Mouse (Mus musculus) Muller cell, postnatal 12 days (primary cell): Measurements from ENCODE around the gene Mcm3ap.
A peak's percentile ranks its signal among the peaks of the same experiment; 100 is the strongest.

Experiments used
- DNase-seq: peaks from one replicate; pipeline ENCODE4 v3.0.0-alpha.2; 2015; ENCODE audit errors: inconsistent ontology term

Mcm3ap gene

GRCm38 (mm10) chr10:76495501-76495900 is 26.8 kb downstream of the Mcm3ap start:
- DNase-seq = no peak

- DNase-seq = no peak
These were observed 27.6 kb downstream of the Mcm3ap start for GRCm38 (mm10) chr10:76496366-76496765.

DNA sequence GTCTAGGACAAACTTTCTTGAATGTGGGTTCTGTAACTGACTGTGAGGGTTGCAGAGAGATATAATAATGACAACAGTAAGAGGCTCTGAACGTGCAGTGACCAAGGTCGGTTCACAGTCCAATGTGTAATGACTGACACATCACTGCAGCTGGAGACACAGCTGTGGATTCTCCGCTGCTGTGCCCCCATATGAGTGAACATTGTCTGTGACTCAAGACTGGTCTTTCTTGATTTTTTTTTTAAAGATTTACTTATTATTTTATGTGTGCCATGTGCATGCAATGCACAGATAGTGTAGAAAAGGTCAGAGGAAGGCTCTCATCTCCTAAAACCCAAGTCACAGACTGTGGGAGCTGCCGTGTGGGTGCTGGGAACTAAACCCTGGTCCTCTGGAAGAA is 28.8 kb downstream of the Mcm3ap start:
- no peak for DNase-seq

DNA sequence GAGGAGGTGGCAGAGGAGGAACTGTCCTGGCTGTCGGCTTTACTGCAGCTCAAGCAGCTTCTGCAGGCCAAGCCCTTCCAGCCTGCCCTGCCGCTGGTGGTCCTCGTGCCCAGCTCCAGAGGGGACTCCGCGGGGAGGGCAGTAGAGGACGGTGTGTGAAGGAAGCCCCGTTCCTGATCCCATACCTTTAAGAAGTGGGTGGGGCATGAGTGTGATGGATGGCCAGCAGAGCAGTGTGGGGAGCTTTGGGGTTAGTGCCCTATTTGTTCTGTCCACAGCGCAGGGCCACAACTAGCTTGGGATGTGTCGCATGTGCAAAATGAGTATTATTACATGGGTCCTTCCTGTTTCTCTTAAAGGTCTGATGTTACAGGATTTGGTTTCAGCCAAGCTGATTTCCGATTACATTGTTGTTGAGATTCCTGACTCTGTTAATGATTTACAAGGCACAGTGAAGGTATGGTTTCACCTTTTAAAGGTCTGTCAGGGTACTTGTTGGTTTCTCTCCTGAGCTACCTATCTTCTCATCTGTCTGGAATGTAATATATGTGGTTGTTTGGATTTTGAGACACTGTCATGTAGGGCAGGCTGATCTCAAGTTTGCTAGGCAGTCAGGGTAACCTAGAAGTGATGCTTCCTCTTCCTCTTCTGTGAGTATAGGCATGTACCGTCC is 35.7 kb downstream of the Mcm3ap start:
- no peak for DNase-seq

DNA sequence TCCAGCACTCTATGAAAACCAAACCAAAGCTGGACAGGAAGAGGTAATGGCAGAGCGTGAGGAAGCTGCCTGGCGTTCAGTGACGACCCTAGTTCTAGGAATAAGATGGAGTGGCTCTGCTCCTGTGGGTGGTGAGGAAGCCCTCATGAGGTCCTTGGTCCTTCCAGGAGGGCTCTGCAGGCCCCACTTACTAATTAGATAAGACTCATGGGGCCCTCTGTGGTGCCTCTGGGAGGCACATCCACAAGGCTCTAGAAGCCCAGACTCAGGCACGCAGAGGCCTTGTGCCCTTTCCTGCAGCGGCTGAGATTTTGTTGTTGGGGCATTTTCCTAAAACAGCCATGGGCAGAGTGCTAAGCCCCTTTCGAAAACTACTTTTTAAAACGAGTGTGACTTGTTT is 37.1 kb downstream of the Mcm3ap start:
- no peak for DNase-seq

DNA sequence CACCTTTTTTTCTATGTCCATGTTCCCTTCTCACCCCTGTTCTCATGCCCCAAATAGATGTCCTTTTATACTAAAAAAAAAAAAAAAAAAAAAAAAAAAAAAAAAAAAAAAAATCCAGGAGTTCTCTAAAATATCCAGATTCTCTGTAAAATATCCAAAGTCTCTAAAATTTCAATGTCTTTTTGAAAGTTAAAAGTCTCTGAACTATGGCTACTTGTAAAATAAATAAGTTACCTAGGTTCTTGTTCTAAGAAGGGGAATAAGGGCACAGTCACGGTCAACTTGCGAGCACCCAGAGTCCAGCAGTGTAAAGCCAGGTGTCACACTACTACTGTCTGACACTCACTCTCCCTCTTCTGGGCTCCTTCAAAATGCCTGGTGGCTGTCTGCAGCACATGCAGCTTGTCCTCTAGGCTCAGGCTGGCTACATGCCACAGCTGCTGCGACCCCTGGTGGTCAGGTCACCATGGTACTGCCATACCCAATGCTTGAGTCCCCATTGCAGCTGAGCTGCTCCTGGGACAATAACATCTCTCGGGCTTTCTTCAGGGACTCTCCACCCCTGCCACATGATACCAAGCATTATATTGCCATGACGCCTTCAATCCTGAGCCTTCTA is 44.3 kb downstream of the Mcm3ap start:
- peak; percentile 68 for DNase-seq

DNA sequence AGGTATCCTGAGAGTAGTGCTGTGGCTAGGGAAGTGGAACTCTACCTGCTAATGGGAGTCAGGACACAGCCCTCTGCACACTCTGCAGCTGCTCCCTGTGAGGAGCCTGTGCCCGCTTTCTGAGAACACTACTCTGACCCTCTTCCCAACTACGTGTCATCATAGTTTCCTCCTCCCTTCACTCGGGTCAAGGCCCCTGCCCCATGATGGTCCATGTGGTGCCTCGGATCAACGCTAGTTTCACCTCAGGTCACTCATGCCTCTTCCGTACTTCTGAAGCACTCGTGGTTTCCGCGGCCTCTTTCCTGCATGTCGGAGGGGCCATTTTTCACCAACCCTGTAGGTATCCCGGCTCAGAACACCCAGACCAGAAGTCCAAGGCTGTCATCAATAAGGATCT is 62.2 kb downstream of the Mcm3ap start:
- no peak for DNase-seq

GRCm38 (mm10) chr10:76531375-76531774 is 62.6 kb downstream of the Mcm3ap start, which contains the start of gene Lss:
Lss (plus strand) TSS chr10:76531588.
- DNase-seq = peak; percentile 98

- DNase-seq = no peak
These were observed 63.1 kb downstream of the Mcm3ap start for GRCm38 (mm10) chr10:76531828-76532227.

- DNase-seq = no peak
These were observed 66.8 kb downstream of the Mcm3ap start for GRCm38 (mm10) chr10:76535526-76535925.

DNA sequence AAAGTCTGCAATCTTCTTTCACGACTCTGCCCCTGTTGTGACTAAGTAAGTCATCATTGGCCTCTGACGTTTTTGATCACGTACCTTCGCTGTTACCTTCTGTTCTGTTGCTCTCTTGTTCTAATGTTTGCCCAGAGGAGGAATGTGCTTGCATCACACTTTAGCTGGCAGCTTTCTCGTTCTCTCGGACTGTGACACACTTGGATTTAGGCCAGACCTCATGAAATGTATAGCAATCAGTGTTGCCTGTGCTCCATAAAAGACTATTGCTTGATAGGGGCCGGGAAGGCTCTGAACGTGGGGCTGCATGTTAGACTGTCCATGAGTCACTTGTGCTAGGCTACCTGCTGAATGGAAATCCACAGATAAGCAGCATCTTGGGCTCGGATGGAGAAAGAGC is 68.9 kb downstream of the Mcm3ap start:
- DNase-seq = no peak

GRCm38 (mm10) chr10:76541336-76542085 is 72.8 kb downstream of the Mcm3ap start:
- no peak for DNase-seq

DNA sequence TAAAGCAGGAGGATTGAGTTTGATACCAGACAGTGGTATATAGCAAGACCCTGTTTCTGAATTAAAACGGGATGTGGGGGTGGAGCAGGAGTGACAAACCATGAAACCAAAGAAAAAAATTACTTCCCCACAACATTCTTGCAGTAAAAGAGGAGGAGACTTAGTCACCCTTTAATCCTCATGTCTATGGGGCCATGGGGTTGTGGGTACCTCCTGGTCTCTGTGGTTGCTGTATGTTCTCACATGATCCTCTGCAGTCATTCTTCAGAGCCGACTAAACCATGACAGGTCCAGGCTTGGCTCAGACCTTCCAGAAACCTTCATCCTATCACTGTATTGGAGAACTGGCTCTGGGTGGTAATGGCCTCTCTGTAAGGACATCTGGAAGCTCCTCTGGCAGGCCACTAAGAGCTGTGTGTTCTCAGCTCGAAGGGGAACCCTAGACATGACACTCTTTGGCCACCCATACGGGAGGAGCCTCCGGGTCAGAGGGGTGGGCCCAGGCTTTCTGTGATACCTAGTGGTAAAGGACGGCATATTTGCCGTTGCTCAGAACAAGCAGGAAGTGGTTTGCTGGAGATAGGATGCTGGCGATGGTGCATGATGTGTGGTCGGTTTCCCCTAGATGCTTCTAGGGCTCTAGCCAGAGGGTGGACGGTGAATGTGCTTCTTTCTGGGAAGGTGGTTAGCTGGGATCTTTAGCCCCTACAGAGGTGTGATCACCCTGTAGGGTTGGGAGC is 74.1 kb downstream of the Mcm3ap start:
- no peak for DNase-seq

- no peak for DNase-seq
These were observed 77.8 kb downstream of the Mcm3ap start for GRCm38 (mm10) chr10:76546566-76546965.

- DNase-seq = no peak
These were observed 79.5 kb downstream of the Mcm3ap start for GRCm38 (mm10) chr10:76548218-76548617.

GRCm38 (mm10) chr10:76550458-76550857 is 81.7 kb downstream of the Mcm3ap start:
- DNase-seq = no peak

DNA sequence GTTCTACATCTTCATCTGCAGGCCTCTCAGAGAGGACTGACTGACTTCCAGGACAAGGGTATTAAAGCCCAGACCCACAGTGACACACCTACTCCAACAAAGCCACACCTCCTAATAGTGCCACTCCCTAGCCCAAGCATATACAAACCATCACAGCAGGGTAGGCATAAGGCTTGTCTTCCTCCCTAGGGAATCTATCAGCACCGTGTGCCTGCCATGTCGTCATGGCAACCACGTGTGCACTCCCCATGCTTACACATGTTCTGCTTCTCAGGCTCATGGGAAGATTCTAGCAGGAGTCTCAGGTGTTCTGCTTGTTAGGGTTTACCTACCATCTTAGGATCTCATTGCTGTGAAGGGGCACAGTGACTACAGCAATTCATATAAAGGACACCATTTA is 82.8 kb downstream of the Mcm3ap start:
- DNase-seq = no peak

GRCm38 (mm10) chr10:76554061-76554460 is 85.3 kb downstream of the Mcm3ap start:
- no peak for DNase-seq

DNA sequence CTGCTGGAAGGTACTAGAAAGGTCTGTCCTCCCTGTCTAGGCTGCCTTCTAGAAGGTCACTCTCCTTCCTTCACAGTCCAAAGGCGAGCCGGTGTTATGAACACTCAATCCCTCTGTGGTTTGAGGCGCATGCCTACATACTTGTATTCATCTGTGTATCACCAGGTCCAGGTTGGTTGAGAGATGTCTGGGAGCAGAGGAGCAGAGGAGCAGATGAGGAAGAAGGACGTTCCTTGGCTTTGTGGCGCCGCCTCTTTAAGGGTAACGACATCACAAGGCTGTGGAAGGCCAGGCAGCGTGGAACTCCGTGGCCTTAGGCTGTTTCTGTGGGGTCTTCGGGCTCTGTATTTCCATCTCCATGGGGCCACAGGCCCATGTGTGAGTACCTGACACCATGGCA is 93.2 kb downstream of the Mcm3ap start, which contains the start of gene Spatc1l:
Spatc1l (plus strand) TSS at position 301 of the 400 bp plus-strand sequence.
- DNase-seq = no peak
